Mouse (Mus musculus): Measurements from ENCODE around the gene Pik3ca. TPM values are rescaled to one million over a fixed set of nuclear protein-coding genes. Genes with fewer than 3 reads are reported as not detected.

Pik3ca gene
- polyA plus RNA-seq, 1 experiment from 2014 or later: 17.7 TPM

GRCm38 (mm10) chr3:32454329-32455021 is 57.0 kb downstream of the Pik3ca start:
- Histone ChIP-seq H3K27ac (ENCODE audit: low read depth, low read length) (no peak overlapping the region), H3K9ac (ENCODE audit: low read length) (no peak overlapping the region), H3K4me1 (ENCODE audit: control insufficient read depth, insufficient read depth, low read length) (no peaks in the 10 kb centered on the region), H3K4me2 (ENCODE audit: low read length) (no peak overlapping the region), H3K27me3 (replicated peaks; ENCODE audit: control insufficient read depth, insufficient read depth, low read length) (no peaks in the 10 kb centered on the region), H3K36me3 (ENCODE audit: control insufficient read depth, insufficient read depth, low read length) (peaks cover 68% of the 10 kb centered on the region), H3K4me3 (ENCODE audit: low read depth, low read length) (no peak overlapping the region), H3K9me3 (replicated peaks; ENCODE audit: control insufficient read depth, low read length) (no peaks in the 10 kb centered on the region)
- 58% methylated on average over 11 of the region's 11 CpGs for WGBS
- DNase-seq (ENCODE audit: low spot score) (peak; percentile 20), ATAC-seq (no peak)

DNA sequence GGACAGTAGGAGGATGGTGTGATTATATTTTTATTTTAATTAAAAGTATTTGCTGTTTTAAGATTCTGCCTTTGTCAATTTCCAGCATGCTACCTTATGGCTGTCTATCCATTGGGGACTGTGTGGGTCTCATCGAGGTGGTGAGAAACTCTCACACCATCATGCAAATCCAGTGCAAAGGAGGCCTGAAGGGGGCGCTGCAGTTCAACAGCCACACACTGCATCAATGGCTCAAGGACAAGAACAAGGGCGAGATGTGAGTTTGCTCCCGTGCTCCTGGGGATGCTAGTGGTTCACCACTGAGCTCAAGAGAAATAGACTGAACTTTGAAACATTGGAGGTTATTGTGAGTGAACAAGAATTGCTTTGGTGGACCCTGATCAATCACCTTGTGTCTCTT is 62.3 kb downstream of the Pik3ca start:
- Histone ChIP-seq H3K4me3 (ENCODE audit: low read depth, low read length) (no peak overlapping the region), H3K4me2 (ENCODE audit: low read length) (no peak overlapping the region), H3K9me3 (replicated peaks; ENCODE audit: control insufficient read depth, low read length) (no peaks in the 10 kb centered on the region), H3K9ac (ENCODE audit: low read length) (no peak overlapping the region), H3K36me3 (ENCODE audit: control insufficient read depth, insufficient read depth, low read length) (peaks cover 78% of the 10 kb centered on the region), H3K27me3 (replicated peaks; ENCODE audit: control insufficient read depth, insufficient read depth, low read length) (no peaks in the 10 kb centered on the region), H3K27ac (ENCODE audit: low read depth, low read length) (no peak overlapping the region), H3K4me1 (ENCODE audit: control insufficient read depth, insufficient read depth, low read length) (no peaks in the 10 kb centered on the region)
- DNase-seq (ENCODE audit: low spot score) (peak; percentile 6), ATAC-seq (no peak)
- 65% methylated on average over 4 of the region's 4 CpGs for WGBS

DNA sequence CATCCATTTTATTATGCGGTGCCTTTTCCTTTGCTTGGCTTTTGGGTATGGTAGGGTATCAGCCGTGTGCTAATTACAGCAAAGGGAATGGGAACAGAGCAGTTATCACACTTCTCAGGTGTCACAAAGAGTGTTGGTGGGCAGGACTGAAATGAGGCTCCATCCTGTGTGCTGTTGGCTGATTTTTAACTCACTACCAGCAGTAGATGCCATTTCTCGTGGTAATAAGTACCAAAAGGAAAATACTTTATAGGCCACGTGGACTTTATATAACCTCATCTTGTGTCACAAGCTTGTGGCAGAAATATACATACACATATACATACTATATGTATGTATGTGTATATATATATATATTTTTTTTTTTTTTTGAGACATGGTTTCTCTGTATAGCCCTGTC is 69.8 kb downstream of the Pik3ca start:
- ATAC-seq: no peak
- no peak overlapping the region for H3K4me3 ChIP-seq (ENCODE audit: low read depth, low read length)
- 90% methylated on average over 4 of the region's 4 CpGs for WGBS

DNA sequence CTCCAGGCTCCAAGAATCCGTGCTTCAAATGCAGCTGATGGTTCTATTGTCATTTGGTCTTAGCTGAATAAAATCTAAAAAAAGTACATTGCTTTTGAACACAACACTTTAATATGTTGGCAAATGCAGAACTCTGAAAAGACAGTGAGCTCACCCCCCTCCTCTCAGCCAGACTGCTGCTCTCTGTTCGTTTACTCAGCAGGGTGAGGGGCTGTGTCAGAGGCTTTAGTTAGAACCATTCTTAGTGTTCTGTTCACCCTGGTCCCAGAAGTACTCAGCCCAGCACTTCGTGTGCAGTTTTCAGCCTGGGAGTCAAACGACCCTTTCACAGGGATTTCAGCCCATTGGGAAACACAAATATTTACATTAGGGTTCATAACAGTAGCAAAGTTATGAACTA is 70.9 kb downstream of the Pik3ca start:
- WGBS: 73% methylated on average over 4 of the region's 4 CpGs
- peaks cover 15% of the 10 kb centered on the region for H3K36me3 ChIP-seq (ENCODE audit: control insufficient read depth, insufficient read depth, low read length)
- no peaks in the 10 kb centered on the region for H3K4me1 ChIP-seq (ENCODE audit: control insufficient read depth, insufficient read depth, low read length)
- H3K4me2 ChIP-seq (ENCODE audit: low read length): no peak overlapping the region
- DNase-seq (ENCODE audit: low spot score): no peak
- ATAC-seq: no peak
- no peak overlapping the region for H3K27ac ChIP-seq (ENCODE audit: low read depth, low read length)
- no peaks in the 10 kb centered on the region for H3K27me3 ChIP-seq (replicated peaks; ENCODE audit: control insufficient read depth, insufficient read depth, low read length)
- no peak overlapping the region for H3K9ac ChIP-seq (ENCODE audit: low read length)
- no peaks in the 10 kb centered on the region for H3K9me3 ChIP-seq (replicated peaks; ENCODE audit: control insufficient read depth, low read length)
- no peak overlapping the region for H3K4me3 ChIP-seq (ENCODE audit: low read depth, low read length)

More for the DNA sequence above, 69.8 kb downstream of the Pik3ca start:
- no peak overlapping the region for H3K27ac ChIP-seq (ENCODE audit: low read depth, low read length)
- no peak overlapping the region for H3K4me2 ChIP-seq (ENCODE audit: low read length)
- H3K9ac ChIP-seq (ENCODE audit: low read length): no peak overlapping the region
- no peaks in the 10 kb centered on the region for H3K27me3 ChIP-seq (replicated peaks; ENCODE audit: control insufficient read depth, insufficient read depth, low read length)
- peaks cover 25% of the 10 kb centered on the region for H3K36me3 ChIP-seq (ENCODE audit: control insufficient read depth, insufficient read depth, low read length)
- H3K9me3 ChIP-seq (replicated peaks; ENCODE audit: control insufficient read depth, low read length): no peaks in the 10 kb centered on the region
- H3K4me1 ChIP-seq (ENCODE audit: control insufficient read depth, insufficient read depth, low read length): no peaks in the 10 kb centered on the region
- no peak for DNase-seq (ENCODE audit: low spot score)

- no peaks in the 10 kb centered on the region for H3K4me1 ChIP-seq (ENCODE audit: control insufficient read depth, insufficient read depth, low read length)
- DNase-seq (ENCODE audit: low spot score) (no peak), ATAC-seq (no peak)
- no peaks in the 10 kb centered on the region for H3K9me3 ChIP-seq (replicated peaks; ENCODE audit: control insufficient read depth, low read length)
- H3K4me3 ChIP-seq (ENCODE audit: low read depth, low read length): no peak overlapping the region
- H3K9ac ChIP-seq (ENCODE audit: low read length): no peak overlapping the region
- no peaks in the 10 kb centered on the region for H3K27me3 ChIP-seq (replicated peaks; ENCODE audit: control insufficient read depth, insufficient read depth, low read length)
- no peaks in the 10 kb centered on the region for H3K36me3 ChIP-seq (ENCODE audit: control insufficient read depth, insufficient read depth, low read length)
- H3K27ac ChIP-seq (ENCODE audit: low read depth, low read length): no peak overlapping the region
- H3K4me2 ChIP-seq (ENCODE audit: low read length): no peak overlapping the region
- WGBS: 82% methylated on average over 7 of the region's 7 CpGs
Observed at GRCm38 (mm10) chr3:32470449-32470848, 73.0 kb downstream of the Pik3ca start.

- H3K9me3 ChIP-seq (replicated peaks; ENCODE audit: control insufficient read depth, low read length): no peaks in the 10 kb centered on the region
- H3K4me2 ChIP-seq (ENCODE audit: low read length): no peak overlapping the region
- ATAC-seq (no peak), DNase-seq (ENCODE audit: low spot score) (no peak)
- no peaks in the 10 kb centered on the region for H3K27me3 ChIP-seq (replicated peaks; ENCODE audit: control insufficient read depth, insufficient read depth, low read length)
- H3K4me1 ChIP-seq (ENCODE audit: control insufficient read depth, insufficient read depth, low read length): no peaks in the 10 kb centered on the region
- no peak overlapping the region for H3K4me3 ChIP-seq (ENCODE audit: low read depth, low read length)
- no peak overlapping the region for H3K27ac ChIP-seq (ENCODE audit: low read depth, low read length)
- no peak overlapping the region for H3K9ac ChIP-seq (ENCODE audit: low read length)
- 76% methylated on average over 6 of the region's 6 CpGs for WGBS
- no peaks in the 10 kb centered on the region for H3K36me3 ChIP-seq (ENCODE audit: control insufficient read depth, insufficient read depth, low read length)
Observed at GRCm38 (mm10) chr3:32471098-32471497, 73.6 kb downstream of the Pik3ca start.

- Histone ChIP-seq H3K36me3 (ENCODE audit: control insufficient read depth, insufficient read depth, low read length) (no peaks in the 10 kb centered on the region), H3K4me2 (ENCODE audit: low read length) (no peak overlapping the region), H3K27me3 (replicated peaks; ENCODE audit: control insufficient read depth, insufficient read depth, low read length) (no peaks in the 10 kb centered on the region), H3K4me1 (ENCODE audit: control insufficient read depth, insufficient read depth, low read length) (no peaks in the 10 kb centered on the region), H3K27ac (ENCODE audit: low read depth, low read length) (no peak overlapping the region), H3K4me3 (ENCODE audit: low read depth, low read length) (no peak overlapping the region), H3K9ac (ENCODE audit: low read length) (no peak overlapping the region), H3K9me3 (replicated peaks; ENCODE audit: control insufficient read depth, low read length) (no peaks in the 10 kb centered on the region)
- DNase-seq (ENCODE audit: low spot score) (no peak), ATAC-seq (no peak)
- WGBS: 86% methylated on average over 14 of the region's 14 CpGs
Observed at GRCm38 (mm10) chr3:32472191-32472900, 74.9 kb downstream of the Pik3ca start.

- DNase-seq (ENCODE audit: low spot score) (no peak), ATAC-seq (no peak)
- no peaks in the 10 kb centered on the region for H3K9me3 ChIP-seq (replicated peaks; ENCODE audit: control insufficient read depth, low read length)
- no peaks in the 10 kb centered on the region for H3K4me1 ChIP-seq (ENCODE audit: control insufficient read depth, insufficient read depth, low read length)
- H3K36me3 ChIP-seq (ENCODE audit: control insufficient read depth, insufficient read depth, low read length): no peaks in the 10 kb centered on the region
- H3K27ac ChIP-seq (ENCODE audit: low read depth, low read length): no peak overlapping the region
- H3K4me2 ChIP-seq (ENCODE audit: low read length): no peak overlapping the region
- no peaks in the 10 kb centered on the region for H3K27me3 ChIP-seq (replicated peaks; ENCODE audit: control insufficient read depth, insufficient read depth, low read length)
- H3K4me3 ChIP-seq (ENCODE audit: low read depth, low read length): no peak overlapping the region
- no peak overlapping the region for H3K9ac ChIP-seq (ENCODE audit: low read length)
- 87% methylated on average over 10 of the region's 10 CpGs for WGBS
Observed at GRCm38 (mm10) chr3:32473184-32473583, 75.7 kb downstream of the Pik3ca start.

DNA sequence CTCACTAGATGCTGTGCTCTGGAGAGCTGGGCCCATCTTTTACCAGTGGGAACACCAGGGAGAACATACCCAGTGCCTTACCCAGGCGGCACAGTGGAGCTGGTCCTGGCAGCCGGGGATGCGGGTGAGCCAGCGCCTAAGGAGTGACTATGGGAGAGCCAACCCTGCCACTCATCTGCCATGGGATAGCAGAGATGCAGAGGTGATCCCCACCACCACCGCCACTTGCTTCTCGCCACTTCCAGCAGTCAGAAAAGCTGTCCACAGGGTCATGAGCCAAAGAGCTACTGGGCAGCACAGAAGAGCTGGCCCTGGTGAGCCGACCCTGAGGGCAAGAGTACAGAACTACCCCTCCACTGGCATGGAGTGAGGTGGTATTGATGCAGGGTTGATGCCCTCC is 82.5 kb downstream of the Pik3ca start:
- Histone ChIP-seq H3K27ac (ENCODE audit: low read depth, low read length) (no peak overlapping the region), H3K4me1 (ENCODE audit: control insufficient read depth, insufficient read depth, low read length) (no peaks in the 10 kb centered on the region), H3K4me2 (ENCODE audit: low read length) (no peak overlapping the region), H3K4me3 (ENCODE audit: low read depth, low read length) (no peak overlapping the region), H3K36me3 (ENCODE audit: control insufficient read depth, insufficient read depth, low read length) (no peaks in the 10 kb centered on the region), H3K9me3 (replicated peaks; ENCODE audit: control insufficient read depth, low read length) (no peaks in the 10 kb centered on the region), H3K9ac (ENCODE audit: low read length) (no peak overlapping the region), H3K27me3 (replicated peaks; ENCODE audit: control insufficient read depth, insufficient read depth, low read length) (no peaks in the 10 kb centered on the region)
- no peak for DNase-seq (ENCODE audit: low spot score)
- ATAC-seq: no peak
- WGBS: 94% methylated on average over 7 of the region's 7 CpGs
